Mouse (Mus musculus) heart, postnatal 0 days (tissue): ENCODE measurements at regions not wholly inside any gene's neighbourhood (a gene's known extent, or its start where the extent isn't known, plus 50 kb on each side); places are given as distances from the start of the nearest gene placed in this dataset.

Experiments
- CTCF ChIP-seq: IDR thresholded peaks from 2 replicates; pipeline ENCODE4 v1.5.1; 2016; ENCODE audit warnings: antibody characterized with exemption, control low read depth, low read depth
- EP300 ChIP-seq: IDR thresholded peaks from 2 replicates; pipeline ENCODE4 v1.6.1; 2016; ENCODE audit warnings: antibody characterized with exemption, low read depth

GRCm38 (mm10) chr2:138827813-138828570 lies 571.6 kb downstream of the Btbd3 start:
- TF ChIP-seq CTCF (no peak), EP300 (no peak)
